Mouse (Mus musculus) G1E (cell line): ENCODE measurements around the gene Uimc1. TPM values are rescaled to one million over a fixed set of nuclear protein-coding genes. Genes with fewer than 3 reads are reported as not detected.

Experiments used
- ATAC-seq: 2 replicates; pipeline ENCODE4 v1.8.0; 2016; ENCODE audit warnings: mild to moderate bottlenecking; ENCODE audit not compliant: insufficient number of reproducible peaks, poor library complexity, low FRiP score, severe bottlenecking; ENCODE audit errors: extremely low read depth
- DNase-seq: peaks from one replicate; pipeline ENCODE4 v3.0.0; 2012; ENCODE audit warnings: low spot score
- H3K27me3 ChIP-seq: 2 replicates; pipeline ENCODE4 v1.6.1; 2012; ENCODE audit warnings: mild to moderate bottlenecking, low read length, inconsistent platforms; ENCODE audit not compliant: insufficient read depth
- H3K36me3 ChIP-seq: replicated peaks from 2 replicates; pipeline ENCODE3; 2012; ENCODE audit warnings: mild to moderate bottlenecking, inconsistent platforms
- H3K4me1 ChIP-seq: 2 replicates; pipeline ENCODE4 v1.6.1; 2012; ENCODE audit warnings: low read depth, low read length, inconsistent platforms, mixed read lengths; ENCODE audit not compliant: insufficient read depth
- H3K4me3 ChIP-seq: 2 replicates; pipeline ENCODE4 v1.5.1; 2012; ENCODE audit warnings: low read depth, mild to moderate bottlenecking, inconsistent platforms, low read length, moderate library complexity, mixed read lengths
- H3K9me3 ChIP-seq: replicated peaks from 2 replicates; pipeline ENCODE4 v1.6.1; 2012; ENCODE audit warnings: inconsistent platforms
- CTCF ChIP-seq: IDR thresholded peaks from 2 replicates; pipeline ENCODE4 v1.5.1; 2012; ENCODE audit warnings: low read depth, low read length, inconsistent platforms, mixed read lengths
- GATA1 ChIP-seq: IDR thresholded peaks from 2 replicates; pipeline ENCODE4 v1.6.1; 2012; ENCODE audit warnings: borderline replicate concordance, low read length, inconsistent platforms, mixed read lengths
- GATA2 ChIP-seq: IDR thresholded peaks from 2 replicates; pipeline ENCODE4 v1.6.1; 2012; ENCODE audit warnings: low read depth, low read length, inconsistent platforms, borderline replicate concordance
- POLR2AphosphoS5 ChIP-seq: IDR thresholded peaks from 2 replicates; pipeline ENCODE4 v1.6.1; 2012; ENCODE audit warnings: low read depth, low read length, inconsistent platforms; ENCODE audit not compliant: insufficient replicate concordance
- TAL1 ChIP-seq: conservative IDR thresholded peaks from 2 replicates; pipeline ENCODE4 v1.6.1; 2012; ENCODE audit warnings: low read depth, low read length, inconsistent platforms, mixed read lengths
- polyA plus RNA-seq: library from polyadenylated mRNA; stranded (reverse); fragments of >175 nt; gene quantifications from 2 replicates; pipeline ENCODE4 v1.2.3, GENCODE M21; 2012
- total RNA-seq, 2 experiments: library from RNA; stranded (forward) in 1 of 2; stranded (reverse) in 1 of 2; fragments of 200-1000 nt in 1 of 2; fragments of >200 nt in 1 of 2; fragmentation: Nextera tagmentation in 1 of 2; gene quantifications; 2 replicates each; pipeline ENCODE4 v1.2.3; 2014 to 2017

The Uimc1 gene
- total and polyA plus RNA-seq, 3 experiments: 7.8 to 55.0 (median 52.4) TPM

DNA sequence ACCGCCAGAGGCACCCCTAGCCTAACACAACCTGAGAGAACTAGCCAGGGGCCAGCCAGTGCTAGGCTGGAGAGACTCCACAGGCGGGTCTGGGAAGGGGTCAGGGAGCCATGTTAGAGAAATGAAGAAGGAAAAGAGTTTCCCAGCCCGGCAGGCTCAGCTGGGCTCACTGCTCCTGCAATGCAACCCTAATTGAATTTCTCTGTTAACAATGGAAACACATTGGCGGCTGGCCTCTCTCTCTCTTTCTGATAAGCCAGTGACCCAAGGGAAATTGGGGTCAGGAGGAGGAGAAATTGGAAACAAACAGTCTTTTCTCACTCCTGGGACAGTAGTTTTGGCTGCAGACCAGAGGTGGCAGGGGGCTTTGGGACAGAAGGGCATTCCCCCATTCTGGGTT is 105.5 kb downstream of the Uimc1 start:
- H3K36me3 ChIP-seq: no peaks in the 10 kb centered on the region
- H3K27me3 ChIP-seq: peaks cover 15% of the 10 kb centered on the region; the same call in 1 of the 2 replicates
- TF ChIP-seq TAL1 (no peak), GATA2 (no peak), POLR2AphosphoS5 (no peak), GATA1 (no peak), CTCF (no peak)
- ATAC-seq (no peak), DNase-seq (no peak)
- H3K4me3 ChIP-seq: no peak overlapping the region
- H3K4me1 ChIP-seq: no peaks in the 10 kb centered on the region
- no peaks in the 10 kb centered on the region for H3K9me3 ChIP-seq

DNA sequence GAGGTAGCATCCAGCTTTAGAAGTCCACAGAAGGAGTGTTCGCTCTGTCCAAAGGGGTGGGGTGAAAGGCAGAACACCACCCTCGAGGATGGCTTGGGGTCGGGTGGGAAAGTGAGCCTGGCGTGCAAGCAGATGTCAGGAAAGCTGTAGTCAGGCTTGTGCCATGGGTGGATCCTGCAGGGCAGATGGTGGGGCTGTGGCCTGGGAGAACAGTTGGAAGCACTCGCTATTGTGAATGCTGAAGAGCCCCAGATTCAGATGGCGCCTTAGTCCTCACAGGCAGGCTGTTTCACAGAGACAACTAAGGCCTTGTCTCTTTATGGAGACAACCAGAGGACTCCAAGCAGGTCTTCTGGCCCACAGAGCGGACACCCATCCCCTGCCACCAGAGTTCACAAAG is 107.9 kb downstream of the Uimc1 start:
- DNase-seq (no peak), ATAC-seq (no peak)
- TF ChIP-seq TAL1 (no peak), CTCF (no peak), POLR2AphosphoS5 (no peak), GATA2 (no peak), GATA1 (no peak)
- H3K4me1 ChIP-seq: no peaks in the 10 kb centered on the region
- H3K27me3 ChIP-seq: peaks cover 17% of the 10 kb centered on the region; the same call in 1 of the 2 replicates
- no peaks in the 10 kb centered on the region for H3K9me3 ChIP-seq
- H3K36me3 ChIP-seq: no peaks in the 10 kb centered on the region
- H3K4me3 ChIP-seq: no peak overlapping the region

DNA sequence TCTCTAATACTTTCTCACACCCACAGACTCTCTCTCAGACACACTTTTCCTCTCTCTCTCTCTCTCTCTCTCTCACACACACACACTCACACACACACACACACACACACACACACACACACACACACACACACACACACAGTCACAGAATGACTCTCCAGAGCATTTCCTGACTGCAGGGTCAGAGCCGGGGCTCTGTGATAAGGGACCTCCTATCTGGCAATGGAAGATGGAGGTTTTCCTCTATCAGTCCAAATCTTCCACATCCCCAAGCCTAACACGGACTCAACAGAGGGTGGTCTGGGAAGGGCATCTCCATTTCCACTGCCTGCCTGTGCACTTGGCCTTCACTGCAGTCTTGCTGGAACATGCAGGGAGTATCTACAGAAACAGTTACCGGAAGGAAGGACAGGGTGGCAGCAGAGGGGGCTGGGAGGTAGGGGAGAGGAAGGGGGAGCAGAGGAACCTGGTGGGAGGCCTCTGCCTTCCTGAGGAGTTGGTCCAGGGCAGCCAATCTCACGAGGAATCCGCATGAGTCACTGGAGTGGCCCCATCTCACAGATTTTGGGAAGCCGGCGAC is 111.8 kb downstream of the Uimc1 start:
- no peaks in the 10 kb centered on the region for H3K4me1 ChIP-seq
- TF ChIP-seq GATA1 (no peak), TAL1 (no peak), CTCF (no peak), GATA2 (no peak), POLR2AphosphoS5 (no peak)
- no peaks in the 10 kb centered on the region for H3K36me3 ChIP-seq
- H3K27me3 ChIP-seq: peaks cover 19% of the 10 kb centered on the region; the same call in 1 of the 2 replicates
- no peak overlapping the region for H3K4me3 ChIP-seq
- DNase-seq (no peak), ATAC-seq (no peak)
- H3K9me3 ChIP-seq: no peaks in the 10 kb centered on the region

DNA sequence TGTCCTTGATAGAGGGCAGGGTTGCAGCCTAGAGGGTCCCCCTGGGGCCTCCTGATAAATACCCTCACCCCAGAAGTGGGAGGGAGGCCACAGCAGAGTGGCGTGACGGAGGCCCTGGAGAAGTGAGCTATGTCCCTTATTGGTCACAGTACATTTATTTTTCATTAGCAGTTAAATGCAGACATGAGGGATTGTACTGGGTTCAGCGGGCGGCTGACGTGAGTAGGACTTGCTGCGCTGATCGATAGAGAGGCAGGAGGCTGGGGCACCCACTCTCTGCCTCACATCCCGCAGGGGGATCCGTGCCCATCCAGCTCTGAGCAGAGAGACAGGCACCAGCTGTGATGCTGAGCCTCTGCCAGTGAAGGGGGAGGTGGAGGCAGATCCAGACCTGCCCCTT is 112.7 kb downstream of the Uimc1 start:
- no peaks in the 10 kb centered on the region for H3K9me3 ChIP-seq
- ATAC-seq: no peak
- H3K27me3 ChIP-seq: peaks cover 16% of the 10 kb centered on the region; the same call in 1 of the 2 replicates

DNA sequence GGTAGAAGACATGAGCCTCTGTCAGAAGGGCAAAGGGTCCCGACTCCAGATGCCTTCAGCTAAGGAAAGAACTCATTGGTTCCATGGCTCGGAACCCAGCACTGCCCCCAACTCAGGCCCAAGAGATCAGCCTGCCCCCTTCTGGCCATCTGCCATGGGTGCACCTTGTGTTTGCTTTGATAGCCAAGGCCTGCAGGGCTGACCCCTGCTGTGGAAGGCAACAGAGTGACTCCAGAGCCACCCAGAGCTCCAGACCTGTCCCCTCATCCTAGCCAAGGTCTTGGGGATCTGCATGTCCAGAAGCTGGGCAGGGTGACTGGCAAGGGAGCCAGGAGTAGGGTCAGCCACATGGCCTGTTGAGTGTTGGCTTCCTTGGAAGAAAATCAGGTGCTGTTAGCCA is 116.5 kb downstream of the Uimc1 start:
- Histone ChIP-seq H3K36me3 (no peaks in the 10 kb centered on the region), H3K4me1 (no peaks in the 10 kb centered on the region), H3K9me3 (no peaks in the 10 kb centered on the region), H3K4me3 (no peak overlapping the region), H3K27me3 (peaks cover 17% of the 10 kb centered on the region; the same call in 1 of the 2 replicates)
- DNase-seq: no peak
- TF ChIP-seq POLR2AphosphoS5 (no peak), TAL1 (no peak), GATA1 (no peak), CTCF (no peak), GATA2 (no peak)
- ATAC-seq: no peak

More for the DNA sequence above, 112.7 kb downstream of the Uimc1 start:
- H3K36me3 ChIP-seq: no peaks in the 10 kb centered on the region
- no peak overlapping the region for H3K4me3 ChIP-seq
- TF ChIP-seq POLR2AphosphoS5 (no peak), GATA2 (no peak), CTCF (no peak)
- no peak for DNase-seq
- H3K4me1 ChIP-seq: no peaks in the 10 kb centered on the region

DNA sequence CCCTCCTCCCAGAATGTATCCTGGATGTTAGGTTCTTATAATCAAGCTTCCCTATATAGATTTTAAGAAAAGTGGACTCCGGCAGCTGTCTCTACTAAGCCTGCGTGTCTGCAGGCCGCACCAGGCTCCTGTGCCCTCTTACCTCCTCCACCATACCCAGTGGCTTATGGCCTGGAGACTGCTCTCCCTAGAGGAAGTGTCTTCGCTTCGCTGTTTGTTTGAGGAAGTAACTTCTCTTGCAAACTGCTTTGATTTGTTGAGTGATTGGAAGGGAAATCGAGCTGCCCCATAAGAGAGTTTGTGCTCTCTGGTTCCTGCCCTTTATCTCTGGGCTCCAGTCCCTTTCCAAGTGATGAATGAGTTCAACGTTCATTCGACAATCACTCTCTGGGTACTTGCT is 117.1 kb downstream of the Uimc1 start:
- no peaks in the 10 kb centered on the region for H3K9me3 ChIP-seq
- no peak for TF ChIP-seq TAL1
- TF ChIP-seq GATA2: no peak
- no peak for TF ChIP-seq GATA1
- TF ChIP-seq POLR2AphosphoS5: no peak
- TF ChIP-seq CTCF: no peak
- no peak for DNase-seq
- H3K27me3 ChIP-seq: peaks cover 17% of the 10 kb centered on the region; the same call in 1 of the 2 replicates
- H3K36me3 ChIP-seq: no peaks in the 10 kb centered on the region
- no peak overlapping the region for H3K4me3 ChIP-seq
- H3K4me1 ChIP-seq: no peaks in the 10 kb centered on the region
- ATAC-seq: no peak
